Mouse (Mus musculus): ENCODE data around the gene Spock2.

GRCm38 (mm10) chr10:60116997-60117396 lies 11.0 kb downstream of the Spock2 start:
- TF ChIP-seq CTCF (IDR thresholded peaks at IDR 0.05; ENCODE audit: borderline replicate concordance, insufficient read depth, low read depth, low read length) (no peak), POLR2A (IDR thresholded peaks at IDR 0.05; ENCODE audit: borderline replicate concordance, insufficient read depth, low read length) (no peak)

Measured in cerebellum, adult 2 months (tissue).